Mouse (Mus musculus): Measurements from ENCODE around the gene Bpifb4. TPM values are rescaled to one million over a fixed set of nuclear protein-coding genes. Genes with fewer than 3 reads are reported as not detected.
A peak's percentile ranks its signal among the peaks of the same experiment; 100 is the strongest.

Gene Bpifb4
- total RNA-seq (2021) = not detected

DNA sequence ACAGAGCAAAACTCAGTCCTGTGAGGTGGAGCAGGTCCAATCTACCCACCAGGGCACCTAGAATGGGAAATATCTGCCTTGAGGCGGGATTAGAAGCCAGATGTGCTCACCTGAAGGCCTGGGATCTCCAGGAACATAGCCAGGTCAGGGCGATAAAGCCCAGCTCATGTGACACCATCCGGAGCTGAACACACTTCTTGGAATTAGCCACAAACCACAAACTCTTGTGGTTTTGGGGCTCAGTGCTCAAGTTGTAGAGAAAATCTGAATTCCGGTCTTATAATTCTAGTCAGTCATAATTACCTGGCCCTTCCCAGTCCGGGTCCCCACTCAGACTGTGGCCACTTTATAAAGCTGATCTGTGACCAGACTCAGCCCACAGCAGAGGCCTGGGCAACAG, at the start of gene Bpifb4:
Gene Bpifb4 (plus strand): TSS at position 370 of the 400 bp plus-strand sequence.
- DNase-seq (ENCODE audit: low spot score in 2 of 2) = no peak
- intact Hi-C loops (cut with DNase I) = no loop called here

DNA sequence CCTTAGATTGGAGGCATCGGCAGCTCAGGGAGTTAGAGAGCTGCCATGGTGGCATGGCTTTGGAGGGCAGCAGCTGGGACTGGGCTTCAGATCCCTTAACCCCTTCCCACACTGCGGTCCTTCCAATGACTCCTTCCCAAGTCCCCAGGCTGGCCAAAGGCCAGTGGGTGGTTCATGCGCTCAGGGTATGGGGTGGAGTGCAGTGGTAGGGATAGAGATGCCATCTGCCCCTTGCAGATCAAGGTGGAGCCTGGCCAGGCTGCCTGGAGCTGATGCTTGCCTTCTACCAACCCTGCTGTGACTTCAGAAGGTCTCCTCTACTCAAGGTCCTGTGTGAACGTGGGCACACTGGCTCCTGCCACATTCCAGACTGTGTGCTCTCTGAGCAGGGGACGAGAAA, 38.9 kb upstream of the Bpifb4 start:
- intact Hi-C loops (cut with DNase I) = no loop called here
- no peak for DNase-seq (ENCODE audit: low spot score in 2 of 2)

- DNase-seq (ENCODE audit: low spot score in 2 of 2) = no peak
- intact Hi-C loops (cut with DNase I) = no loop called here
These were observed 37.9 kb upstream of the Bpifb4 start, which contains the start of gene Bpifb6 for GRCm38 (mm10) chr2:153900088-153900487. Gene Bpifb6, plus strand, starts transcription at chr2:153900388.

DNA sequence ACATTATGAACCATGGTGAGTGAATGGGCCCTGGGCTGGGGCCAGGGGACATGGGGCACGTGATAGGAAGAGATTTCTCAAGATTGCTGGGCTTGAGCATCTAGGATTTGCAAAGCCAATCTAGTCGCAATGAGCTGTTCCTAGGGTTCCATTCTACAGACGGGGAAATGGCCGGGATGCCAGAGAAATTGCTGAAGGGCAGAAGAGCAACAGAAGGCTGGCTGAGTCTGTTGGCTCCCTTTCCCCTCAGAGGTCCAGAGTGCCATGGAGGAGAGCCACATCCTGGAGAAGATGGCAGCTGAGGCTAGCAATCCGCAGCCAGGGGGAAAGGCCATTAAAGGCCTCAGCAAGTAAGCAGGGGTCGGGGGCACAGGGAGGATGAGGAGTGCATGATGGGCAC, 35.3 kb upstream of the Bpifb4 start:
- no peak for DNase-seq (ENCODE audit: low spot score in 2 of 2)
- intact Hi-C loops (cut with DNase I) = no loop called here

DNA sequence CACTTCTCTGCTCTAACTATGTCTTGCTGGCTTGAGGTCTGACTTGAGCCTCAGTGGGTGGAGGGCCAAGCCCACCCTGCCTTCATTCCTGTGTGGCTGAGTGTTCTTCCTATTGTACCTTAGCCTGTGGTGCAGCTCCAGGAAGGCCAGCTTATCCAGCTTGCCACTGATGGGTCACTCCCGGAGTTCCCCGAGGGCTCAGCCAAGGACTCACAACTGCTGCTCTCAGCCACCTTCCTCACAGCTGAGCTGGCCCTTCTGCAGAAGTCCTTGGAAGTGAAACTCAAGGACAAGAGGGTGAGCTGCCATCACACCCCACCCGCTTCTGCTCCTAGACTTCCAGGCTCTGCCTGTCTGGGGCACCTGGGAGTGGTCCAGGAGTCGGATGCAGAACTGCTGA, 31.4 kb upstream of the Bpifb4 start:
- intact Hi-C loops (cut with DNase I) = no loop called here
- DNase-seq (ENCODE audit: low spot score in 2 of 2) = no peak

DNA sequence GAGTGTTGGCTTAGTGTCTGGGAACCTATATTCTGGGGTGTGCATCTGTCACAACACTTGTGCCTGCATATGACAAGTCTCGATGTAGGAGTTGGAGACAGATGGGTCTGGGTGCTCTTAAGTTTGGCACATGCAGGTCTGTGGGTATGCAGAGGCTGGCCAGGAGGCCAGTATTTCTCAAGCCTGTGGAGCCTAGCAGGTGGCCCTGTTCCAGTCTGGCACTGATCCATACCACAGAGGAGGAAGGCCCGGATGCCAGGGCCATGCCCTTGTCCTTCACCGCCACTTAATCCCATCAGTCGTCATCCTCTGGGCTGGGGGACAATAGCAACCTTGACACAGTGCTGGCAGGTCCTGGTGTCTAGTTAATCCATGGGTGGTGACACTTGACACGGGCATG, 23.9 kb upstream of the Bpifb4 start:
- intact Hi-C loops (cut with DNase I) = no loop called here

GRCm38 (mm10) chr2:153917930-153918329, 20.1 kb upstream of the Bpifb4 start, which contains the start of gene Bpifb3:
Gene Bpifb3, plus strand, starts transcription at chr2:153918230.
- intact Hi-C loops (cut with DNase I) = no loop called here

More for the DNA sequence above, 23.9 kb upstream of the Bpifb4 start:
- DNase-seq (ENCODE audit: low spot score in 2 of 2) = peak in 1 of 2 experiments; percentile 61

GRCm38 (mm10) chr2:153921246-153921645, 16.8 kb upstream of the Bpifb4 start:
- intact Hi-C loops (cut with DNase I) = no loop called here
- peak; percentile 14 to 81 for DNase-seq (ENCODE audit: low spot score in 2 of 2)

More at GRCm38 (mm10) chr2:153917930-153918329, 20.1 kb upstream of the Bpifb4 start, which contains the start of gene Bpifb3:
- no peak for DNase-seq (ENCODE audit: low spot score in 2 of 2)

DNA sequence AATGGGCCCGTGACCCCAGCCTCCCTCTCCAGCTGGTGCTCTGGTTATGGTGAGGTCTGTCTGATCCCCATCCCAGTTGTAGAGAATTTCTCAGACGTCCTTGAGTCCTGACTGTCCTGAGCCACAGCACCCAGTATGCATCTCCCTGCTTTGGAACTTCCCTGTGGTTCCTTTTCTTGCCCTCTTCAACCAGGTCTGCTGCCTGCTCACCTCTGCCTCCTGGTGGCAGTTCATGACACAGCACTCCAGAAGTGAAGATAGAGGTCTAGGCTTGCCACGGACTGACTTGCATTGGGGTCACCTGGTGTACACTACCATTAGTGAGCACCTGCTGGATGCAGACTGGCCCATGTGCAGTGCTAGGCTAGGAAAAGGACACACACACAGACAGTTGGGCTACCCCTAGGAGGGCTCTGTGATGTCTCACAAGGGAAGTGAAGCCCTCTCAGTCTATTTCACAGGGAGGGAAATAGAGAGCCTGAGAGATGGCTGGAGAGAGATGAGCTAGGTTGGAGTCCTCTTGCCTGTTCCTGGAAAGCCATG, 8.1 kb upstream of the Bpifb4 start:
- DNase-seq (ENCODE audit: low spot score in 2 of 2) = peak in 1 of 2 experiments; percentile 37
- intact Hi-C loops (cut with DNase I) = loop anchor here (2.0 to 5.0 kb wide), 2 partner anchors 123 to 261 kb away; no protein-coding TSS in a partner anchor

DNA sequence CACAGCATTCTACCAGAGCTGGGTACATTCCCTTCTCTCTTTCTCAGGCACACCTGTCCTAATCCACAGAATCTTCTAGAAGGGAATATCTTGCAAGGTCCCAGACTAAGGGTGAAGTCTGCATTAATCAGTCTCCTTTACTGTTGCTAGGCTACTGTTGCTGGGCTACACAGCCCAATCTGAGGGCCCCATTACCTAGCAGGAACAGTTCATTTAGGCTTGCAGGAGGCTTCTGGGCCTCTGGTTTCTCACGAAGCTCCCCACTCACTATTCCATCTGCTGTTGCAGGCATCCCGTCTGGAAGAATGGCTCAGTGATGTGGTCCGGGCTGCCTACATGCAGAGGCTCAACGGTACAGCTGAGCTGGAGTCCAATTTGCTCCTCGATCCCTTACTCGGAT, 6.9 kb upstream of the Bpifb4 start:
- intact Hi-C loops (cut with DNase I) = loop anchor here (2.0 kb wide), 1 partner anchor 262 kb away; no protein-coding TSS in a partner anchor
- no peak for DNase-seq (ENCODE audit: low spot score in 2 of 2)

- DNase-seq (ENCODE audit: low spot score in 2 of 2) = no peak
- intact Hi-C loops (cut with DNase I) = no loop called here
These were observed 4.7 kb upstream of the Bpifb4 start for GRCm38 (mm10) chr2:153933311-153933710.

GRCm38 (mm10) chr2:153935348-153935747, 2.7 kb upstream of the Bpifb4 start:
- intact Hi-C loops (cut with DNase I) = no loop called here
- no peak for DNase-seq (ENCODE audit: low spot score in 2 of 2)

DNA sequence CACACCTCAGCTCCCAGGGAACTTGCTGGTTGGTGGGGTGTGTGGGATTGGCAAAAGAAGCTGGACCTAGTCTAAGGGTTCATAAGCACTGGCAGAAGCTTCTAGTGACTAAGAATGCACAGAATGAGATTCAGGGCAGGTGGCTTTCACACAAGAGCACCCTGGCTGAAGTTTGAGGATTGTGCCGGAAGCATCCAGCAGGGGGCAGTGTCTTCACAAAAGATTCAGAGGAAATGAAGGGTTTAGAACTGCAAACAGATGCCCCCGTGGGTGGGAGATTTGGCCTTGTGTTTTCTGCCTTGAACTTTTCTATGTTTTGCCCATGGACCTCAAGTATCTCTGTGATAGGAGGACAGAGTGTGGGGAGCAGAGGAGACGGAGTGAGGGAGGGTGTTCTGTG, 5.5 kb downstream of the Bpifb4 start:
- peak; percentile 59 to 61 for DNase-seq (ENCODE audit: low spot score in 2 of 2)
- intact Hi-C loops (cut with DNase I) = no loop called here

GRCm38 (mm10) chr2:153944567-153944966, 6.6 kb downstream of the Bpifb4 start:
- intact Hi-C loops (cut with DNase I) = no loop called here
- no peak for DNase-seq (ENCODE audit: low spot score in 2 of 2)

DNA sequence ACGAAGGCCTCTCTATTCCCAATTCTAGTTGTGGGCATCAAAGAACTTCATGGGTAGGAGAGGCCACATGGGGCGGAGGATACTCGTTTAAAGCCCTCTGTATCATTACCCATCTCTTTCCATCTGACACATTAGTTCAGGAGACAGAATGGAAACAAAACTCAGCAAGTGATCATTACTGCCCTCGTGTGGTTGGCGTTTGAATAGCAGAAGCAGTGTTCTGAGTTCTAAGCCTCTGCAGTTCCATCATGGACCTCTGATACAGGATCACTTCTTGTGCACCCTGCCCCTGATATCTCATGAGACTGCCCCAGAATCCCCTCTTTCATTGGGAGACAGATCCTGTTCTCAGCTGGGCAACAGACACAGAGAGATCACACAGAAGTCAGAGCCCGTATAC, 14.9 kb downstream of the Bpifb4 start:
- DNase-seq (ENCODE audit: low spot score in 2 of 2) = peak; percentile 49 to 71
- intact Hi-C loops (cut with DNase I) = loop anchor here (5.0 kb wide), 1 partner anchor 286 kb away; no protein-coding TSS in a partner anchor

- peak in 1 of 2 experiments; percentile 19 for DNase-seq (ENCODE audit: low spot score in 2 of 2)
- intact Hi-C loops (cut with DNase I) = loop anchor here (5.0 kb wide), 1 partner anchor 287 kb away; no protein-coding TSS in a partner anchor
These were observed 15.8 kb downstream of the Bpifb4 start for GRCm38 (mm10) chr2:153953836-153954235.

DNA sequence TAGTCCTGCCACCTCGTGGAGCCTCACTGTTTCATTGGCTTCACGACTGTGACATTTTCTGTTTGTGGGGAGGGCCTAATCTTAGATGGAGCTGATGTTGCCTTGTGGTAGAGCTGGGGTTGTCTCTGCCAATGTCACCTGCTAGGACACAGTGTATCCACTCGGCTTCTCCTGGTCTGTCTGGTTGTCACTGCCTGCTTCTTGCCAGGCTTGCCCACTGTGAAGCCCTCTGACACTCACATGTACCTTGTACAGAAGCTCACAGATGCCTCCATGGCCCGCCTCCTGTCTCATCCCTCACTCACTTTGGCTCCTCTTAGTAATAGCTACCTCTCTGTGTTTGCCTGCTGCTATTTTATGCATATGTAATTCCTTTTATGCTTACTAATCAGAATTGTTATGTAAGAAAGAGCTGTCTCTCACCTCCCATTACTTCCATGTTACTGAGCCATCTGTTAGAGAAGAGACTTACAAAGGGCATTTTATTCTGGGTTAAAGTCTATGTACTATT, 24.9 kb downstream of the Bpifb4 start:
- peak; percentile 28 to 69 for DNase-seq (ENCODE audit: low spot score in 2 of 2)

DNA sequence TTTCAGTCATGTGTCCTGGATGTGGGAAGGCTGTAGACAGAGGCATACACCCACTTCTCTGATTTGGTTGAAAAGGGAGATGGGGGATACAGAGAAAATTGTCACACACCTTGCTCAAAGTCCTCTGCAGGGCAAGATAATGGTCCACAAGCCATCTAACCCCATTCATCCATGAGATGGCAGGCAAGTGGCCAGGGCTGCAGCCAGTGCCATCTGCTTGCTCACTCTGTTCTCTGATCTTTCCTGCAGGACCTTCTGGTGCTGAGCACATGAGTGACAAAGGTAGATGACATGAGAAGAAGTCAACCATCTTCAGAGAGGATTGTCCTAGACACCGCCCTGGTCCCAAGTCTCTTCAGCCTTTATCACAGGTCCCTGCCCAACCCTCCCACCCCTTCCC, 25.3 kb downstream of the Bpifb4 start:
- DNase-seq (ENCODE audit: low spot score in 2 of 2) = no peak
- intact Hi-C loops (cut with DNase I) = no loop called here

More for the DNA sequence above, 24.9 kb downstream of the Bpifb4 start:
- intact Hi-C loops (cut with DNase I) = no loop called here

GRCm38 (mm10) chr2:153970221-153970620, 32.2 kb downstream of the Bpifb4 start:
- DNase-seq (ENCODE audit: low spot score in 2 of 2) = no peak
- intact Hi-C loops (cut with DNase I) = no loop called here

DNA sequence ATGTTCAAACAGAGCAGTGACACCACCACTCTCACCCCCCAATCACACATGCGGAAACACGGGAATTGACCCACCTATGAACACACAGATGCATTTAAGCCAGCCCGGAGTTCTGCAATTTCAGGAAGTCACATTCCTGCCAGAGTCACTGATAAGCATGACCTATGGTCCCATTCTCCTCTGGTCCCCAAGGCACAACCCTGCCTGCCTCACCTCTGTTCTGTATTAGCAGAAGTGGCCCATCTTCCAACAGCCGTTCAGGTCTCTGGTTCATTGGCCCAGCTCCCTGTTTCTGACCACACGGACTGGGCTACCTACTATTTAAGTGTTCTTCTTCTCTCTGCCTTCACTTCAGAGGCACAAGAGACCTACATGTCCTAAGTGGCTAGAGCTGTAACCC, 36.6 kb downstream of the Bpifb4 start, which contains the start of gene Bpifa6:
Gene Bpifa6 (plus strand): TSS at position 364 of the 400 bp plus-strand sequence.
- intact Hi-C loops (cut with DNase I) = no loop called here
- no peak for DNase-seq (ENCODE audit: low spot score in 2 of 2)

DNA sequence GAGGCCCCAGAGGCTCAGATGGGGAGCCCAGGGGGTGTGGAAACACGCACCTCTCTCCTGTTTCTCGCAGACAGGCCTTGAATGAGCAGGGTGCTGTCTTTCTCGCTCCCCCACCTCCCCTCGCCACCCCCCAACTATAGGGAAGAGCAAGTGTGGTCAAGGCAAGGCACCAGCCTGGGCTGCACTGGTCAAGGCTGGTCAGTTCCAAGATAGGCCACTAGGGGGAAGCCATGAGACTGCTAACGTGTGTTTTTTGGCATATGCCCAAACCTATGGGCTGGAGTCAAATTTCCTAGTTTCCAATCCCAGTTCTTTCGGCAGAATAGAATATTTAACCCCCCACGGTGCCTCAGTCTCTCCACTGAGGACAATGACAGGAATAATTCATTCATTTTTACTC, 57.8 kb downstream of the Bpifb4 start:
- intact Hi-C loops (cut with DNase I) = no loop called here
- peak; percentile 59 to 65 for DNase-seq (ENCODE audit: low spot score in 2 of 2)

Measured in left cerebral cortex, postnatal 25 days (tissue).